Mouse (Mus musculus): ENCODE results near the gene Gorasp2. TPM values are rescaled to one million over a fixed set of nuclear protein-coding genes. Genes with fewer than 3 reads are reported as not detected.

The Gorasp2 gene
- polyA plus RNA-seq, 1 experiment from 2014 or later: 135 TPM

DNA sequence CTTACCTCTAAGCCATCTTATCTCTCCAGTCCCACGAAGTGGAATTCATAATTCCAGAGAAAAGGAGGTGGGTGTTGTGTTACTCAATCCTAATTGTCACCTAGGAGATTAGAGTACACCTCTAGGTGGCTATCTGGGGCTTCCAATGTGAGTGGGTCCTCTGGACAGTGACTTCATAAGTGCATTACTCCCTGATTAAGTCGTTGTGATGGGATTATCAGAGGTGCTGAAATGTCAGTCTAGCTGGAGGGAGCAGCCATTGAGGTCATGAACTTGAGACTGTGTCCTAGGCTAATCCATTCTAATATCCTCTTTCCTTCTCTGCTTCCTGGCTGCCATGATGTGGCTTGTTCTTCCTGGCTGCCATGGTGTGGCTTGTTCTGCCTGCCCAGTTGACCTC lies 8.5 kb downstream of the Gorasp2 start:
- H3K27me3 ChIP-seq (replicated peaks; ENCODE audit: control insufficient read depth, insufficient read depth, low read length): no peaks in the 10 kb centered on the region
- 52% methylated on average over 2 of the region's 2 CpGs for WGBS
- no peak overlapping the region for H3K4me3 ChIP-seq (ENCODE audit: low read depth, low read length)
- H3K4me1 ChIP-seq (replicated peaks; ENCODE audit: control insufficient read depth, insufficient read depth, low read length): peaks cover 6% of the 10 kb centered on the region
- no peak overlapping the region for H3K4me2 ChIP-seq
- no peak overlapping the region for H3K9ac ChIP-seq (ENCODE audit: low read depth, low read length)
- no peaks in the 10 kb centered on the region for H3K9me3 ChIP-seq (ENCODE audit: control insufficient read depth, low read length)
- no peak for ATAC-seq (replicated peaks; ENCODE audit: low FRiP score)
- DNase-seq (ENCODE audit: low spot score): no peak
- H3K36me3 ChIP-seq (ENCODE audit: control insufficient read depth, insufficient read depth, low read length): peaks cover 3% of the 10 kb centered on the region; the same call in 1 of the 2 replicates
- no peak overlapping the region for H3K27ac ChIP-seq (ENCODE audit: low read depth, low read length)

DNA sequence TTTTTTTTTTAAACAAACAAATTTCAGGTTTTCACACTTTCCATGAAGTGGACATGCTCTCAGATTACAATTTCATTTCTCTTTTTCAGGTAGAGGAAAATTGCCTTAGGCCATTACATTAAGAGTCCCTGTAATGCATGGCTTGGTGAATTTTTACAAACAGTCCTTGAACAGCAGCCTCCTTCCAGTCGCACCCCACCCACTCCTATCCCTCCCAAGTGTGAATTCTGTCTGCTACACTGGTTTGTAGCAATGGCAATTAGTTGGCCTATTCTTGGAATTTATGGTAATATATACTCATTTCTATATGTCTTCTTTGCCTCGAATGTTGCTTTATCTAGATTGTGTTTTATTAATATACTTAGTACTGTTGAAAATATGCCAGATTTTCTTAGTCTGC lies 11.1 kb downstream of the Gorasp2 start:
- Histone ChIP-seq H3K27me3 (replicated peaks; ENCODE audit: control insufficient read depth, insufficient read depth, low read length) (no peaks in the 10 kb centered on the region), H3K4me2 (no peak overlapping the region), H3K27ac (ENCODE audit: low read depth, low read length) (no peak overlapping the region), H3K9ac (ENCODE audit: low read depth, low read length) (no peak overlapping the region), H3K4me1 (replicated peaks; ENCODE audit: control insufficient read depth, insufficient read depth, low read length) (no peaks in the 10 kb centered on the region; the same call in 1 of the 2 replicates), H3K9me3 (ENCODE audit: control insufficient read depth, low read length) (no peaks in the 10 kb centered on the region), H3K36me3 (ENCODE audit: control insufficient read depth, insufficient read depth, low read length) (no peaks in the 10 kb centered on the region), H3K4me3 (ENCODE audit: low read depth, low read length) (no peak overlapping the region)
- DNase-seq (ENCODE audit: low spot score): no peak
- 85% methylated on average over 2 of the region's 2 CpGs for WGBS
- ATAC-seq (replicated peaks; ENCODE audit: low FRiP score): no peak

DNA sequence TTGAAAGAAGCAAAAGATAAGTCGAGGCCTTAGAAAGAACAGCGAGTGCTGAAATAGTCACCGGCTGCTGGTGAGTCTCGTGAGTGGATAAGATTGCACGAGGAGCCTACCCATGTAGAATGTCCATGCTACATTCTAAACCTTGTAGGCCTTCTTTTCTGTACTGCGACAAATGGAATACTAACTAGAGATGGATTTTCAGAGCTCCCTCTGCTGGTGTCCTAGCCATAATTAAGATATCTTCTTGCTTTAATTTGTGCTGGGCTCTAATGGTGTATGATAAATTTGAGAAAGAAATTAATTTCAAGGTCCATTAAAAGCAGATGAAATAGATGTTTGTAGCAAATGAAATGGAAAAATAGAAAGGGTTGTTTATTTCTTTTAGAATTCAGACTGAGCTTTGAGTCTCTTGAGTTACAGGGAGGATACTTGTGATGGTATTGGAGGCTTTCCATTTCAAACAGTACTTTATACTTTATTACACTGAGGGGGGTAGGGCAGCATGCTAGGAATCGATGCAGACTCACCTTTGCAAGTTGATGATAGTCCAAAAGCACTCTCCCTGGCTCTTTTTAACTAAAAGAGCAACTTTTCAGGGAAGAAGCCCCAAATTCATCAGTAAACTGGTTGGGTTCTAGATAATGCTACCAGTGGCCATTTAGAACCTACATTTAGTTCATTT lies 12.2 kb downstream of the Gorasp2 start:
- Histone ChIP-seq H3K27ac (ENCODE audit: low read depth, low read length) (no peak overlapping the region), H3K4me3 (ENCODE audit: low read depth, low read length) (no peak overlapping the region), H3K4me2 (no peak overlapping the region), H3K9me3 (ENCODE audit: control insufficient read depth, low read length) (no peaks in the 10 kb centered on the region), H3K36me3 (ENCODE audit: control insufficient read depth, insufficient read depth, low read length) (peaks cover 7% of the 10 kb centered on the region), H3K27me3 (replicated peaks; ENCODE audit: control insufficient read depth, insufficient read depth, low read length) (no peaks in the 10 kb centered on the region), H3K4me1 (replicated peaks; ENCODE audit: control insufficient read depth, insufficient read depth, low read length) (no peaks in the 10 kb centered on the region; the same call in 1 of the 2 replicates), H3K9ac (ENCODE audit: low read depth, low read length) (no peak overlapping the region)
- DNase-seq (ENCODE audit: low spot score) (no peak), ATAC-seq (replicated peaks; ENCODE audit: low FRiP score) (no peak)
- 73% methylated on average over 7 of the region's 7 CpGs for WGBS

DNA sequence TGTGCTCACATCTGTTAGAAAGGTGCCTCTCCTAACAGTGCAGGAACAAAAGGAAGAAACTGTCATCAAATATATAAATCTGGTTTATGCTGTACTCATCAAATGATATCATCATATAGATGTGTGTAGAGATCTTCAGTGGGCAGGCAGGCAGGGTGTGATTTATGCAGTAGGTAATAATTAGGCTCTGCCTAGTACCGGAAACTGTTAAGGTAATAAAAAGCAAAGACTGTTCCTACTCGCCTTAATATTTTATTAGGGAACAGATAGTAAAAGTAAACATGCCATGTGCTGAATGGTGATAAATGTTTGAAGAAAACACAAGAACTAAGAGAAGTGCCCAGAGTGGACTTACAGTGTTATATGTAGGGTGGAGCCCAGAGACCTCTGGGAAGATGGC lies 20.9 kb downstream of the Gorasp2 start:
- DNase-seq (ENCODE audit: low spot score): no peak
- 84% methylated on average over 2 of the region's 2 CpGs for WGBS

DNA sequence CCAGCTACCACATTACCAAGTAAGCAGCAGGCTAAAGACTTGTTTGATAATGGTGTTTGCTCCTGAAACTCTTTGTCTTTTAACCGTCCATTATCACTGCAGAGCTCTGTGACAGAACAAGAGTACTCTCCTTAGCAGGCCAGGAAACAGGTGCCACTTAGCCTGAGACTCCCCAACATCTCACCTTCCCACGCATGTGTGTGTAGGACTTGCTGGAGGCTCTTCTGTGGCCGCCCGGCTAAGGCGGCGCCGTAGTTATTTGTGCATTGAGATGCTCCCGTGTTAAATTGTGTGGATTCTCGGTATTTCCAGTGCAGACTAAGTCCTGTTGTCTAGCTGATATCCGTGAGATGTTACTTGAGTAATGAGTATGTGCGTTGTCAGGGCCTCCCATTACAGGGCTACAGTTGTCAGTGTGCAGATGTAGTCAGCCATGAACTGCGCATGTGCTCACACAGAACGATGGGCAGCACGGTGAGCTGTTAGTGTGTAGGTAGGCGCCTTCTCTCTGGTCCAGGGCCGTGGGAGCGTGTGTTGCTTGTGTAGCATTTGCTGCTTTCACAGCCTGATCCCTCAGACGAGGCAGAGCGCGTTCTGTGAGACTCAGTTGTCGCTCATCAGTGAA lies 27.2 kb downstream of the Gorasp2 start:
- H3K9ac ChIP-seq (ENCODE audit: low read depth, low read length): no peak overlapping the region
- H3K4me3 ChIP-seq (ENCODE audit: low read depth, low read length): no peak overlapping the region
- ATAC-seq (replicated peaks; ENCODE audit: low FRiP score) (no peak), DNase-seq (ENCODE audit: low spot score) (no peak)
- H3K9me3 ChIP-seq (ENCODE audit: control insufficient read depth, low read length): no peaks in the 10 kb centered on the region
- peaks cover 36% of the 10 kb centered on the region; the same call in 1 of the 2 replicates for H3K36me3 ChIP-seq (ENCODE audit: control insufficient read depth, insufficient read depth, low read length)
- 92% methylated on average over 21 of the region's 21 CpGs for WGBS
- no peak overlapping the region for H3K4me2 ChIP-seq
- H3K27me3 ChIP-seq (replicated peaks; ENCODE audit: control insufficient read depth, insufficient read depth, low read length): no peaks in the 10 kb centered on the region
- H3K27ac ChIP-seq (ENCODE audit: low read depth, low read length): no peak overlapping the region
- no peaks in the 10 kb centered on the region for H3K4me1 ChIP-seq (replicated peaks; ENCODE audit: control insufficient read depth, insufficient read depth, low read length)

More for the DNA sequence above, 20.9 kb downstream of the Gorasp2 start:
- Histone ChIP-seq H3K9me3 (ENCODE audit: control insufficient read depth, low read length) (no peaks in the 10 kb centered on the region), H3K36me3 (ENCODE audit: control insufficient read depth, insufficient read depth, low read length) (peaks cover 38% of the 10 kb centered on the region), H3K4me1 (replicated peaks; ENCODE audit: control insufficient read depth, insufficient read depth, low read length) (no peaks in the 10 kb centered on the region), H3K4me2 (no peak overlapping the region), H3K4me3 (ENCODE audit: low read depth, low read length) (no peak overlapping the region), H3K9ac (ENCODE audit: low read depth, low read length) (no peak overlapping the region), H3K27me3 (replicated peaks; ENCODE audit: control insufficient read depth, insufficient read depth, low read length) (no peaks in the 10 kb centered on the region), H3K27ac (ENCODE audit: low read depth, low read length) (no peak overlapping the region)
- no peak for ATAC-seq (replicated peaks; ENCODE audit: low FRiP score)

DNA sequence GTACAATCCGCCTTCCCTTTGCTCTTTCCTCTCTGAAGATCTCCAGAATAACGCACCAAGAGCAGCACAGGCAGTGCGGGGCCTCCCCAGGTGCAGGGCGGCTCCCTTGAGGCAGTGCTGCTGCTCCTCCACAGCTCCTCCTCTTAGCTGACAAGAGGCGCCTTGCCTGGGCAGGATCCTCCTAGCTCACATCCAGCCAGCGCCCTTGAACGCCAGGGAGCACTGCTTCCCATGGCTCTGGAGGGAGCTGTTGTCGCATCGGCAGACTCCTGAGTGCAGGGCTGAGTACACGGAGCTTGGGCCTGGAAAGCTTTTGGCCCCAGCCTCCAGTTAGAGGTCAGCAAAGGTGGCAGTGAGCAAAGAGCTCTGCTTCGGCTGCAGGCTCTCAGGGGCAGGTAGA lies 28.8 kb downstream of the Gorasp2 start:
- Histone ChIP-seq H3K36me3 (ENCODE audit: control insufficient read depth, insufficient read depth, low read length) (peaks cover 33% of the 10 kb centered on the region; the same call in 1 of the 2 replicates), H3K4me2 (no peak overlapping the region), H3K9me3 (ENCODE audit: control insufficient read depth, low read length) (no peaks in the 10 kb centered on the region), H3K27ac (ENCODE audit: low read depth, low read length) (no peak overlapping the region), H3K9ac (ENCODE audit: low read depth, low read length) (no peak overlapping the region), H3K27me3 (replicated peaks; ENCODE audit: control insufficient read depth, insufficient read depth, low read length) (no peaks in the 10 kb centered on the region), H3K4me3 (ENCODE audit: low read depth, low read length) (no peak overlapping the region), H3K4me1 (replicated peaks; ENCODE audit: control insufficient read depth, insufficient read depth, low read length) (no peaks in the 10 kb centered on the region)
- DNase-seq (ENCODE audit: low spot score): no peak
- 80% methylated on average over 11 of the region's 11 CpGs for WGBS
- no peak for ATAC-seq (replicated peaks; ENCODE audit: low FRiP score)

DNA sequence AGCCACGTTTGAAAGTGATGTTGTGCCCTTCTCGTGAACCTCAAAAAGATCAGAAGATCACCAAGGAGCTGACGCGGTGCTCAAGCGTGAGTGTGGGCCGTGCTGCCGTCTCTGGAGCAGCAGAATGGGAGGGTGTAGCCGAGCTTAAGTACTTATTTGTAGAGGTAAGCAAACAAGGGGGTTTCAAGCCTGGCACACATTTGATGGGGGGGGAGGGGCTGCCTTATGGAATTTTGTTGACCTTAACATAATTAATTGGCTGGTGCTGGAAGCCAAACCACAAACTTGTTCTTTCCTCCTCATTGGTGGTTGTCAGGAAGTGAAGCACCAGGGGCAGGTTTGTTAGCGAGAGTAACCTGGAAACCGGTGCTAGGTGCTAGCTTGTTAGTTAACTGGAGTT lies 34.3 kb downstream of the Gorasp2 start:
- Histone ChIP-seq H3K4me2 (no peak overlapping the region), H3K4me3 (ENCODE audit: low read depth, low read length) (no peak overlapping the region), H3K27ac (ENCODE audit: low read depth, low read length) (no peak overlapping the region), H3K27me3 (replicated peaks; ENCODE audit: control insufficient read depth, insufficient read depth, low read length) (no peaks in the 10 kb centered on the region), H3K9ac (ENCODE audit: low read depth, low read length) (no peak overlapping the region), H3K4me1 (replicated peaks; ENCODE audit: control insufficient read depth, insufficient read depth, low read length) (no peaks in the 10 kb centered on the region), H3K9me3 (ENCODE audit: control insufficient read depth, low read length) (no peaks in the 10 kb centered on the region), H3K36me3 (ENCODE audit: control insufficient read depth, insufficient read depth, low read length) (peaks cover 8% of the 10 kb centered on the region; the same call in 1 of the 2 replicates)
- ATAC-seq (replicated peaks; ENCODE audit: low FRiP score) (no peak), DNase-seq (ENCODE audit: low spot score) (no peak)
- 81% methylated on average over 10 of the region's 10 CpGs for WGBS

DNA sequence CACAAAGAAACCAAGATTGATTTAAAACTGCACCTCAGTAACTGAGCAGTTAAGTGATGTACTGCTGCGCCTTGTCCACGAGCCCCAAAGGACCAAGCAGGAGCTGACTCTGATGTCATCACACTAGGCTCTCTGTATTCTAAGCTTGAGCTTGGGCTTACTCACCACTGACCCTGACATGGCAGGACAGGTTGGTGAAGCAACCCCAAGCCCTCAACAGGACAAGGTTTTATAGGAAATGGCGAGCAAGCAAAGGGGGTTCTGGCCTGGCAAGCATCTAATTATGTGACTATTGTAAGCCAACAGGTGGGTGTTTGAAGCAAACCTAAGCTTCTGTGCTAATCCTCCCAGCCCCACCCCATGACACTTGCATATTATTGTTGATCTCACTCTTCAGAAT lies 39.5 kb downstream of the Gorasp2 start:
- Histone ChIP-seq H3K27ac (ENCODE audit: low read depth, low read length) (no peak overlapping the region), H3K27me3 (replicated peaks; ENCODE audit: control insufficient read depth, insufficient read depth, low read length) (no peaks in the 10 kb centered on the region), H3K4me1 (replicated peaks; ENCODE audit: control insufficient read depth, insufficient read depth, low read length) (no peaks in the 10 kb centered on the region), H3K9me3 (ENCODE audit: control insufficient read depth, low read length) (no peaks in the 10 kb centered on the region), H3K36me3 (ENCODE audit: control insufficient read depth, insufficient read depth, low read length) (no peaks in the 10 kb centered on the region), H3K9ac (ENCODE audit: low read depth, low read length) (no peak overlapping the region), H3K4me2 (no peak overlapping the region), H3K4me3 (ENCODE audit: low read depth, low read length) (no peak overlapping the region)
- DNase-seq (ENCODE audit: low spot score) (no peak), ATAC-seq (replicated peaks; ENCODE audit: low FRiP score) (no peak)
- WGBS: 86% methylated on average over 3 of the region's 3 CpGs

DNA sequence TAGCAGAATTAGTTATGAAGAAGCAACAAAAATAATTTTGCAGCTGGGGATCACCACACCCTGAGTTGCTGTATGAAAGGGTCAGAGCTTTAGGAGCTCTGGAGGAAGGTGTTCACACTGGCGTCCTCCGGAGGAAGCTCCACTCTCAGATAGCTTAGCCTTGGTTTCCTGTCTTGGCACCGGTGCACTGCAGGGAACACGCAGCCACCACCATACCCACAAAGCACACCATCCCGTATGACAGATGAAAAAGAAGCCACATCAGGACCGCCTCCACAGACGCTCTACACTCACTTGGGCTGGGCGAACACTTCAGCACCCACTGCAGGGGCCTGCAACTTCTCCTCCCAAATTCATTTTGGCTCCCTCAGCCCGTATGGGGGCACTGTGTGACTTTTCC lies 40.2 kb downstream of the Gorasp2 start:
- Histone ChIP-seq H3K4me2 (no peak overlapping the region), H3K4me1 (replicated peaks; ENCODE audit: control insufficient read depth, insufficient read depth, low read length) (no peaks in the 10 kb centered on the region), H3K4me3 (ENCODE audit: low read depth, low read length) (no peak overlapping the region), H3K9me3 (ENCODE audit: control insufficient read depth, low read length) (no peaks in the 10 kb centered on the region), H3K27me3 (replicated peaks; ENCODE audit: control insufficient read depth, insufficient read depth, low read length) (no peaks in the 10 kb centered on the region), H3K27ac (ENCODE audit: low read depth, low read length) (no peak overlapping the region), H3K36me3 (ENCODE audit: control insufficient read depth, insufficient read depth, low read length) (no peaks in the 10 kb centered on the region), H3K9ac (ENCODE audit: low read depth, low read length) (no peak overlapping the region)
- ATAC-seq (replicated peaks; ENCODE audit: low FRiP score) (no peak), DNase-seq (ENCODE audit: low spot score) (no peak)
- 44% methylated on average over 9 of the region's 9 CpGs for WGBS
